Mouse (Mus musculus) cerebellum, postnatal 14 days (tissue): Measurements from ENCODE around the gene Pxdc1.

Experiments used
- DNase-seq, 2 experiments: peaks; one replicate each; pipeline ENCODE4 v3.0.0; 2021; ENCODE audit warnings: mixed read lengths in 2 of 2

Pxdc1 gene

GRCm38 (mm10) chr13:34653391-34653790 is at the start of gene Pxdc1:
Pxdc1 (minus strand) TSS chr13:34653486.
- no peak for DNase-seq

GRCm38 (mm10) chr13:34700630-34701029 is 47.3 kb upstream of the Pxdc1 start:
- DNase-seq, result no peak

- no peak for DNase-seq
These were observed 46.8 kb upstream of the Pxdc1 start for GRCm38 (mm10) chr13:34700091-34700490.

GRCm38 (mm10) chr13:34696734-34697332 is 43.5 kb upstream of the Pxdc1 start:
- DNase-seq, result no peak

- DNase-seq, result no peak
These were observed 39.8 kb upstream of the Pxdc1 start for GRCm38 (mm10) chr13:34693111-34693510.

- DNase-seq, result no peak
These were observed 37.8 kb upstream of the Pxdc1 start for GRCm38 (mm10) chr13:34691049-34691448.

- no peak for DNase-seq
These were observed 31.9 kb upstream of the Pxdc1 start for GRCm38 (mm10) chr13:34685008-34685765.

GRCm38 (mm10) chr13:34683762-34684488 is 30.6 kb upstream of the Pxdc1 start:
- no peak for DNase-seq

- no peak for DNase-seq
These were observed 30.0 kb upstream of the Pxdc1 start for GRCm38 (mm10) chr13:34683270-34683669.

GRCm38 (mm10) chr13:34676507-34676906 is 23.2 kb upstream of the Pxdc1 start:
- no peak for DNase-seq

GRCm38 (mm10) chr13:34675847-34676383 is 22.6 kb upstream of the Pxdc1 start:
- no peak for DNase-seq

GRCm38 (mm10) chr13:34673354-34673753 is 20.1 kb upstream of the Pxdc1 start:
- DNase-seq, result no peak

- no peak for DNase-seq
These were observed 16.9 kb upstream of the Pxdc1 start for GRCm38 (mm10) chr13:34669919-34670865.

- no peak for DNase-seq
These were observed 13.9 kb upstream of the Pxdc1 start for GRCm38 (mm10) chr13:34667197-34667596.

- DNase-seq, result no peak
These were observed 11.8 kb upstream of the Pxdc1 start for GRCm38 (mm10) chr13:34665074-34665473.

GRCm38 (mm10) chr13:34663762-34664161 is 10.5 kb upstream of the Pxdc1 start:
- no peak for DNase-seq

GRCm38 (mm10) chr13:34659507-34659906 is 6.2 kb upstream of the Pxdc1 start:
- DNase-seq, result no peak

- DNase-seq, result no peak
These were observed 3.1 kb upstream of the Pxdc1 start for GRCm38 (mm10) chr13:34656351-34656750.

- peak; percentile 35 for DNase-seq
These were observed 689 bp downstream of the Pxdc1 start for GRCm38 (mm10) chr13:34652353-34653241.

- DNase-seq, result peak in 1 of 2 experiments; percentile 32
These were observed 1.3 kb downstream of the Pxdc1 start for GRCm38 (mm10) chr13:34652016-34652352.

GRCm38 (mm10) chr13:34651474-34651991 is 1.8 kb downstream of the Pxdc1 start:
- no peak for DNase-seq
